Mouse (Mus musculus): Measurements from ENCODE around the gene Lpin3. TPM values are rescaled to one million over a fixed set of nuclear protein-coding genes. Genes with fewer than 3 reads are reported as not detected.
A peak's percentile ranks its signal among the peaks of the same experiment; 100 is the strongest.

Gene Lpin3
- polyA plus RNA-seq, 1 experiment, result 0.33 TPM

DNA sequence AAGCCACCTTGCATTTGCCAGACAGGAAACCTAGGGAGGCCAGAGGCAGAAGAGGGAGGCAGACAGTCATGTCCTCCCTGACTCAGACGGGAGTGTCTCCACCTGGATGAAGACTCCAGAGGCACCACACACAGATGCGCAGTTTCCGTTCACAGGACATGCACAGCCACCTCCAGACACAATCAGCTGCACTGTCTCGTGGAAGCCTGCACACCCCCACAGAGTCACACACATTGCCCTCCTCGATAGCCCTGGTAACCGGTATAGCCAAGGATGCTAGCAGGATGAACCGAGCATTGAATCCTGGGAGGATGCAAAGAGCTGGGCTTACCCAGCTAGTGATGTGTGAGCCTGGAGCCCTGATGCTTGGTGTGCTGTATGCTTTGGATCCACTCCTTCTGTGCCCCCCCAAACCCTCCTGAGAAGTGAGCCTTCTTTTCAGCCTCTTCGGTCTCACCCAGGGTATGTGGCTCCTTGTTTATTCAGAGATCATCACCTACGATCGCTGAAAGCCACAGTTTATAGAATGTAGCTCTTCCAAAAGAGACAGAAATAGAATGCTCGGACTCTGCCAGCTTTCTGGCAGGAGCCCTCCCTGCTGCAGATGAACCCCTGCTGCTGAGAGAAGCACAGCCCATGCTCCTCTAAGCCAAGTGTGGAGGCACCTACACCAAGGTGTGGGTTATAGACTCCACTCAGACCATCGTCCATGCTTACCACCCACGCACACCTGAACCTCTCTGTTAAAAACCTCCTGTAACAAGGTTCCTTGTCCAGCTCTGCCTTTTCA lies 35.5 kb downstream of the Lpin3 start:
- no peak for TF ChIP-seq POLR2A (IDR thresholded peaks at IDR 0.05; ENCODE audit: borderline replicate concordance, extremely low read depth, insufficient read depth, insufficient read length, poor library complexity, severe bottlenecking)
- TF ChIP-seq CTCF (IDR thresholded peaks at IDR 0.05; ENCODE audit: borderline replicate concordance, extremely low read depth, insufficient read depth, insufficient read length), result no peak

DNA sequence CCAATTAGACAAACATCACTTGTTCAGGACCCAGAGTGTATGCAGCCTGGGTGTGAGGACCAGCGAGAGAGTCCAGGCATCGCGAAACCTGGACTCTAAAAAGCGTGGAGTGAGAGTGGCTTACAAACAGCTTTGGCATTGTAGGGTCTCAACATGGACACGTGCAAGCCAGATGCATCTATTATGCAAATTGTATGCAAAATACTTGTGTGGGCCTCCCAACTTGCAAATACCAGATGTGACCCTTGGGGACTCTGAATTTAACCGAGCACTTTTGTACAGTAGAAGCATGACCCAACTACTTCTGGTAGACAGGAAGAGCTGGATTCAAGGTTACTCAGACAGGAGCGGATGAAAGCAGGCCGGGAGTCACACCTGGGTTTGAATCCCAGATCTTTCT lies 36.2 kb downstream of the Lpin3 start:
- TF ChIP-seq POLR2A (IDR thresholded peaks at IDR 0.05; ENCODE audit: borderline replicate concordance, extremely low read depth, insufficient read depth, insufficient read length, poor library complexity, severe bottlenecking) (no peak), CTCF (IDR thresholded peaks at IDR 0.05; ENCODE audit: borderline replicate concordance, extremely low read depth, insufficient read depth, insufficient read length) (no peak)
- peak; percentile 33 for DNase-seq (ENCODE audit: low read depth)

More for the DNA sequence above, 35.5 kb downstream of the Lpin3 start:
- no peak for DNase-seq (ENCODE audit: low read depth)

- TF ChIP-seq POLR2A (IDR thresholded peaks at IDR 0.05; ENCODE audit: borderline replicate concordance, extremely low read depth, insufficient read depth, insufficient read length, poor library complexity, severe bottlenecking) (no peak), CTCF (IDR thresholded peaks at IDR 0.05; ENCODE audit: borderline replicate concordance, extremely low read depth, insufficient read depth, insufficient read length) (no peak)
- no peak for DNase-seq (ENCODE audit: low read depth)
Measured at GRCm38 (mm10) chr2:160917313-160917712, 36.8 kb downstream of the Lpin3 start.

DNA sequence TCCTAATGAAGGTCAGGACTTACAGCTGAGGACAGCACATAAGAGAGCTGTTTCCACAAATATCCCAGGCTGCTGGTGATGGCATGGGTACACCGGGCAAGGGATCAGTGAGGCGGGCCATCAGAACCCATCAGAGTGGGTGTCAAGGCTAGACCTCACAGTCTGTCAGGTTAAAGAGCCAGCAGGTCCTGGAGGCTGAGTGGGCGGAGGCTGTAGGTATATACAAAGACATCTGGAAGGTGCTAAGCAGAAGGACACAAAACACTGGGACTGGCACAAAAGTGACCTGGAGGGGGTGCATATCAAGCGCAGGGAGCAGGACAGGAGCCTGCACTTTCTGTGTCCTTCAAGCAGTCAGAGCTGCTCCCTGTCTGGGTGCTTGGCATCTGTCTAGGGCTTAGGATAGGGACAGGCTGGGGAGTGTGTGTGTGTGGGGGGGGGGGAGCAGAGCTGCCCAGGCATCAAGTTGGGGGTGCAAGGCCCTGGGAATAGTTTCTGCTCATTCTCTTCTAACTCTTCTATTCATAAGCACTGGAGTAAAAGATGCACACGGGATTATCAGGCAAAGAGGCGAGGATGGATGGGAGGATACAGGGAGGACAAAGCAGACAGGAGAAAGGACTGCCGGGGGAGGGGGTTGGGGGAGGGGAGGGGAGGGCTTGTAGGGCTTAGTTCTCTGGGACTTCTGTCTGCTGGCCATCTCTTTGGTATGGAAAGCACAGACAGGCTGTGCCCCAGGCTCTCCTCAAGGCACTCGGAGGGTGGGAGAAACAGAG lies 37.9 kb downstream of the Lpin3 start:
- no peak for DNase-seq (ENCODE audit: low read depth)
- TF ChIP-seq CTCF (IDR thresholded peaks at IDR 0.05; ENCODE audit: borderline replicate concordance, extremely low read depth, insufficient read depth, insufficient read length), result no peak
- TF ChIP-seq POLR2A (IDR thresholded peaks at IDR 0.05; ENCODE audit: borderline replicate concordance, extremely low read depth, insufficient read depth, insufficient read length, poor library complexity, severe bottlenecking), result no peak

DNA sequence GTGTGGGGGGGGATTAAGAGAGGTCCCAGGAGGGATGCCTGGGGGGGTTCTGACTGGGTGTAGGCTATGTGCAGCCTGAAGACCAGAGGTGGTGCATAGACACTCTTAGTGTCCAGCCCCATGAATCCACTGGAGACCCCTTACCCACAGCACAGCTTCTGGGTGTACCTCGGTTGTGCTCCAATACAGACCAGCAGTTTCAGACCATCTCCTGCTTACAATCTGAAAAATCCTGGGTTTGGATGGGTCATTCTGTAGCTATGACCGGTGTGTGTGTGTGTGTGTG lies 38.4 kb downstream of the Lpin3 start:
- no peak for DNase-seq (ENCODE audit: low read depth)
- TF ChIP-seq POLR2A (IDR thresholded peaks at IDR 0.05; ENCODE audit: borderline replicate concordance, extremely low read depth, insufficient read depth, insufficient read length, poor library complexity, severe bottlenecking) (no peak), CTCF (IDR thresholded peaks at IDR 0.05; ENCODE audit: borderline replicate concordance, extremely low read depth, insufficient read depth, insufficient read length) (no peak)

GRCm38 (mm10) chr2:160921285-160921684 lies 40.8 kb downstream of the Lpin3 start:
- TF ChIP-seq CTCF (IDR thresholded peaks at IDR 0.05; ENCODE audit: borderline replicate concordance, extremely low read depth, insufficient read depth, insufficient read length), result no peak
- TF ChIP-seq POLR2A (IDR thresholded peaks at IDR 0.05; ENCODE audit: borderline replicate concordance, extremely low read depth, insufficient read depth, insufficient read length, poor library complexity, severe bottlenecking), result no peak

DNA sequence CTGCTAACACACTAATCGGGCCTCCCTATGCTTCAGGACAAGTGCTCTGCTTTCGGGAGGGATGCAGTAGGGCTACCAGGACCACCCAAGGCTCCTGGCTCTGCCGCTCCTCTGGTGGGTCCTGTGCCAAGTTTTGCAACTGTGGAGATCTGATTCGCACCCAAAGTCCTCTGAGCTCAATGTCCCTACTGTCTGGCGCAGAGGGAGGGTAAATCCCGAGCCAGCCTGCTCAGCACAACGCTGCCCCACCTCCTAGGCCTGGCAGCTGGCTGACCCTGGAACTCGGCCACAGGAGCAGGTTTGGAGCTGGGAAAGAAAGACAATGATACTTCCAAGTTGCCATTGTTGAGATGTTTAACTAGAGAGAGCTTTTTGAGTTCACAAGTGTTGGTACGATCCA lies 44.7 kb downstream of the Lpin3 start:
- no peak for TF ChIP-seq CTCF (IDR thresholded peaks at IDR 0.05; ENCODE audit: borderline replicate concordance, extremely low read depth, insufficient read depth, insufficient read length)
- no peak for TF ChIP-seq POLR2A (IDR thresholded peaks at IDR 0.05; ENCODE audit: borderline replicate concordance, extremely low read depth, insufficient read depth, insufficient read length, poor library complexity, severe bottlenecking)
- peak; percentile 63 for DNase-seq (ENCODE audit: low read depth)

More at GRCm38 (mm10) chr2:160921285-160921684, 40.8 kb downstream of the Lpin3 start:
- DNase-seq (ENCODE audit: low read depth), result no peak

GRCm38 (mm10) chr2:160931378-160931777 lies 50.9 kb downstream of the Lpin3 start:
- TF ChIP-seq CTCF (IDR thresholded peaks at IDR 0.05; ENCODE audit: borderline replicate concordance, extremely low read depth, insufficient read depth, insufficient read length), result peak; percentile 11; the same call in 1 of the 2 replicates
- no peak for TF ChIP-seq POLR2A (IDR thresholded peaks at IDR 0.05; ENCODE audit: borderline replicate concordance, extremely low read depth, insufficient read depth, insufficient read length, poor library complexity, severe bottlenecking)

GRCm38 (mm10) chr2:160932325-160932724 lies 51.9 kb downstream of the Lpin3 start:
- TF ChIP-seq CTCF (IDR thresholded peaks at IDR 0.05; ENCODE audit: borderline replicate concordance, extremely low read depth, insufficient read depth, insufficient read length) (no peak), POLR2A (IDR thresholded peaks at IDR 0.05; ENCODE audit: borderline replicate concordance, extremely low read depth, insufficient read depth, insufficient read length, poor library complexity, severe bottlenecking) (no peak)
- no peak for DNase-seq (ENCODE audit: low read depth)

More at GRCm38 (mm10) chr2:160931378-160931777, 50.9 kb downstream of the Lpin3 start:
- no peak for DNase-seq (ENCODE audit: low read depth)

DNA sequence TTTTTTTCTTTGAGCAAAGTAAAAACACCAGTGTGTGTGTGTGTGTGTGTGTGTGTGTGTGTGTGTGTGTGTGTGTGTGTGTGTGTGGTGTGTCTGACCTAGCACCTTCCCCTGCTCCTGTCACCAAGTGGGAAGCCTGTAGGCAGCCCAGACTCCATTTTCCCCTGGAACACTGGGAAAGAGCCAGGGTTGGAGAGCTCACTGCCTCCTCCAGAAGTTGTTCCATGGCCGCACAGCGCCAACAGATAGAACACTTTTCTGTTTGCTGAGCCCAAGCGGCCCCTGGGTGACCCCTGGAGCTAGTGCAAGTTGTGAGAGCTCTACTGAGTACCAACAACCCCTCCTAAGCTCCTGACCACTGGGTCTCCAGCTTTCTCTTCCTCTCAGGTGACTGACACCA lies 52.5 kb downstream of the Lpin3 start:
- no peak for TF ChIP-seq POLR2A (IDR thresholded peaks at IDR 0.05; ENCODE audit: borderline replicate concordance, extremely low read depth, insufficient read depth, insufficient read length, poor library complexity, severe bottlenecking)
- no peak for TF ChIP-seq CTCF (IDR thresholded peaks at IDR 0.05; ENCODE audit: borderline replicate concordance, extremely low read depth, insufficient read depth, insufficient read length)
- DNase-seq (ENCODE audit: low read depth), result no peak

- no peak for DNase-seq (ENCODE audit: low read depth)
Measured at GRCm38 (mm10) chr2:160933890-160934289, 53.4 kb downstream of the Lpin3 start.

More at GRCm38 (mm10) chr2:160933890-160934289, 53.4 kb downstream of the Lpin3 start:
- TF ChIP-seq CTCF (IDR thresholded peaks at IDR 0.05; ENCODE audit: borderline replicate concordance, extremely low read depth, insufficient read depth, insufficient read length) (no peak), POLR2A (IDR thresholded peaks at IDR 0.05; ENCODE audit: borderline replicate concordance, extremely low read depth, insufficient read depth, insufficient read length, poor library complexity, severe bottlenecking) (no peak)

Data from brain, embryonic 14.5 days (tissue).